Mouse (Mus musculus) kidney, postnatal 4 days (tissue): ENCODE measurements around the gene Olfr918.

ENCODE experiments used
- DNase-seq, 2 experiments: peaks; one replicate each; pipeline ENCODE4 v3.0.0; 2021; ENCODE audit warnings: mixed read lengths in 2 of 2

Gene Olfr918

GRCm38 (mm10) chr9:38674501-38674900, at the start of gene Olfr918:
TSS of gene Olfr918 (minus strand) at chr9:38674601.
- DNase-seq: no peak

- DNase-seq: no peak
Observed at GRCm38 (mm10) chr9:38724044-38724443, 49.6 kb upstream of the Olfr918 start.

GRCm38 (mm10) chr9:38718927-38719441, 44.6 kb upstream of the Olfr918 start:
- DNase-seq: peak; percentile 11 to 28

- peak in 1 of 2 experiments; percentile 17 for DNase-seq
Observed at GRCm38 (mm10) chr9:38718102-38718501, 43.7 kb upstream of the Olfr918 start, which contains the start of gene Vwa5a. TSS of gene Vwa5a (plus strand) at chr9:38718268.

- DNase-seq: no peak
Observed at GRCm38 (mm10) chr9:38672887-38673286, 1.5 kb downstream of the Olfr918 start.

GRCm38 (mm10) chr9:38665742-38666141, 8.7 kb downstream of the Olfr918 start, which contains the start of gene Olfr917:
TSS of gene Olfr917 (minus strand) at chr9:38665842.
- DNase-seq: no peak

- no peak for DNase-seq
Observed at GRCm38 (mm10) chr9:38659775-38660174, 14.6 kb downstream of the Olfr918 start, which contains the start of gene Olfr916. TSS of gene Olfr916 (minus strand) at chr9:38659875.

GRCm38 (mm10) chr9:38632406-38632805, 42.0 kb downstream of the Olfr918 start:
- no peak for DNase-seq
